Mouse (Mus musculus) activated CD4-positive, CD25-positive, alpha-beta regulatory T cell (primary cell): ENCODE results near the gene Zfp729a. TPM values are rescaled to one million over a fixed set of nuclear protein-coding genes. Genes with fewer than 3 reads are reported as not detected.

ENCODE experiments used
- polyA plus RNA-seq, 2 experiments: library from polyadenylated mRNA; unstranded; fragments of 100-300 nt; shearing (Covaris generic); gene quantifications; one replicate each; pipeline ENCODE4 v1.2.1; 2017

Gene Zfp729a
- polyA plus RNA-seq = 1 to 10 TPM; 5.0 to 8.2 TPM

GRCm38 (mm10) chr13:67637294-67638007 lies at the start of gene Zfp729a, which contains the start of gene Gm49345:
TSS of gene Zfp729a (minus strand) at chr13:67637791.
TSS of gene Gm49345 (minus strand) at chr13:67637769.

GRCm38 (mm10) chr13:67686971-67687370 lies 49.4 kb upstream of the Zfp729a start, which contains the start of gene Zfp738:
TSS of gene Zfp738 (minus strand) at chr13:67687071.

GRCm38 (mm10) chr13:67609066-67609876 lies 28.3 kb downstream of the Zfp729a start, which contains the start of gene Zfp729b:
TSS of gene Zfp729b (minus strand) at chr13:67609707.

Other genes with a start within 250 kb of the Zfp729a start
- 10 to 100 TPM; 20.7 to 23.9 TPM for gene Zfp429, start 238.0 kb downstream of the Zfp729a start, polyA plus RNA-seq
- gene Zfp459, start 216.4 kb downstream of the Zfp729a start, polyA plus RNA-seq = 1 to 10 TPM; 4.0 to 6.1 TPM
- gene Zfp874a, start 186.2 kb downstream of the Zfp729a start, polyA plus RNA-seq = 10 to 100 TPM; 10.2 to 15.6 TPM
- 10 to 100 TPM in 1 of 2 experiments, 1 to 10 TPM in 1; 10.0 to 15.0 TPM for gene Zfp874b, start 153.5 kb downstream of the Zfp729a start, polyA plus RNA-seq
- gene Zfp58, start 137.2 kb downstream of the Zfp729a start, polyA plus RNA-seq = 10 to 100 TPM; 11.8 to 17.4 TPM
- gene Gm26965, start 111.6 kb downstream of the Zfp729a start, polyA plus RNA-seq = not detected
- gene Zfp87, start 111.6 kb downstream of the Zfp729a start, polyA plus RNA-seq = 10 to 100 TPM; 35.4 to 69.7 TPM
- 10 to 100 TPM; 15.1 to 17.3 TPM for gene Zfp748, start 84.0 kb downstream of the Zfp729a start, polyA plus RNA-seq
- 1 to 10 TPM; 6.4 to 8.2 TPM for gene Zfp729b, start 28.1 kb downstream of the Zfp729a start, polyA plus RNA-seq
- 1 to 10 TPM; 2.9 to 6.0 TPM for gene Gm49345, start within 50 bp of the Zfp729a start, polyA plus RNA-seq
- gene Zfp738, start 49.3 kb upstream of the Zfp729a start, polyA plus RNA-seq = 10 to 100 TPM; 17.8 to 25.1 TPM
- 1 to 10 TPM; 7.8 to 9.3 TPM for gene Zfp65, start 91.4 kb upstream of the Zfp729a start, polyA plus RNA-seq
- gene Zfp85, start 117.4 kb upstream of the Zfp729a start, polyA plus RNA-seq = 1 to 10 TPM; 5.6 to 7.5 TPM
- gene Zfp493, start 141.9 kb upstream of the Zfp729a start, polyA plus RNA-seq = 1 to 10 TPM in 1 of 2 experiments, under 1 TPM in 1; 0.78 to 1.7 TPM
- gene Zfp273, start 175.9 kb upstream of the Zfp729a start, polyA plus RNA-seq = 1 to 10 TPM; 4.7 to 6.4 TPM
- gene Gm10037, start 193.3 kb upstream of the Zfp729a start, polyA plus RNA-seq = under 1 TPM; 0.48 to 0.86 TPM
- gene BC048507, start 225.5 kb upstream of the Zfp729a start, polyA plus RNA-seq = under 1 TPM in 1 of 2 experiments, not detected in 1; 0.29 TPM